8 mouse cellular contexts compared by ENCODE assay signal in the genomic region with DNA sequence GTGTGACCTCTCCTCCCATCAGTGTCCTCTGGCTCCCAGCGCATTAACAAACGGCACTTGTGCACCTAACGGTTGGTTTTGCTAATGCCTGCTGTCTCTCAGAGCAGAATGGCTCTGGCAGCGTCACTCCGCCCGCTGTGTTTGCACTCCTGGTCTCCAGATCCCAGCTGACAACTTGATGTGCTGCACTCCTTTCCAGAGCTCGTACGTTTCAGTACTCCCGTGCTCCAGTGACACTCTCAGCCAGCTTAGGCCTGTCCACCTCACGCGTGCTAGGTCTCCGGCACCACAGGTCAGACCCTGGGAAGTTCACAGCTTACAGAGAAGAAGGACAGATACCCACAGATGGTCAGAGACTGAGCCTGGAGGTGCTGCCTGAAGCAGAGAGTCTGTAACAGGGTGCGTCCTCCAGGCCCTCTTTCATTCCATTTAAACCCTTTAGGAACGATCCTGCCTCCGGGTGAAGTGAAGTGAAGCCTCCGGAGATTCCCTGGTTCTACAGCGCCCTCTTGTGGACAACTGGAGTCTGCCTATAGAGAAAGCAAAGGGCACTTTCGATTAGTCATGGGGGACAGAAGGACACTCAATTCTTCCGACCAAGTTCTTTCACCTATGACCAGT. TPM values are rescaled to one million over a fixed set of nuclear protein-coding genes. Genes with fewer than 3 reads are reported as not detected.
DNase-seq lines count a peak whose midpoint lies in the region; ATAC-seq and TF ChIP-seq lines count a peak whose summit lies in the region.

No protein-coding gene starts in this region.

- no peaks in the 10 kb centered on the region for H3K9me3 ChIP-seq in liver, embryonic 11.5 days (ENCODE audit: control insufficient read depth, low read length)

- DNase-seq in 416B (ENCODE audit: low read depth): peak; percentile 81
- peak; percentile 69 for DNase-seq in adrenal gland, adult 8-10 months
- peak; percentile 83 for DNase-seq in embryo, embryonic 11.5 days (ENCODE audit: low read depth, low spot score)
- DNase-seq in heart, adult 2 months: peak; percentile 67 to 71
- peak; percentile 55 to 76 for DNase-seq in kidney, adult 8-10 months
- DNase-seq in liver, embryonic 11.5 days (ENCODE audit: low spot score): peak; percentile 70
- peak; percentile 41 to 50 for DNase-seq in natural killer cell, adult 2 months (ENCODE audit: low spot score in 2 of 2)
- peak; percentile 87 for DNase-seq in testis, postnatal 10 days (ENCODE audit: low spot score)

- TF ChIP-seq CTCF in heart, adult 2 months (IDR thresholded peaks at IDR 0.05): peak; percentile 94

- peak; percentile 73; the same call in 1 of the 2 replicates for TF ChIP-seq EP300 in heart, adult 2 months (IDR thresholded peaks at IDR 0.05; ENCODE audit: insufficient read depth, low read depth, low read length)

- peak overlapping the region; percentile 47 for H3K4me2 ChIP-seq in liver, embryonic 11.5 days

- H3K36me3 ChIP-seq in heart, adult 2 months (ENCODE audit: control insufficient read depth, insufficient read depth, low read length): no peaks in the 10 kb centered on the region
- H3K36me3 ChIP-seq in liver, embryonic 11.5 days (ENCODE audit: control insufficient read depth, insufficient read depth, low read length): no peaks in the 10 kb centered on the region

- H3K4me1 ChIP-seq in heart, adult 2 months (ENCODE audit: control insufficient read depth, insufficient read depth, low read length): peaks cover 10% of the 10 kb centered on the region
- no peaks in the 10 kb centered on the region for H3K4me1 ChIP-seq in liver, embryonic 11.5 days (replicated peaks; ENCODE audit: control insufficient read depth, insufficient read depth, low read length)

- no peak overlapping the region for H3K4me3 ChIP-seq in heart, adult 2 months
- H3K4me3 ChIP-seq in liver, embryonic 11.5 days (ENCODE audit: low read depth, low read length): peak overlapping the region; percentile 9; the same call in 1 of the 2 replicates

- H3K27ac ChIP-seq in heart, adult 2 months: no peak overlapping the region
- no peak overlapping the region for H3K27ac ChIP-seq in liver, embryonic 11.5 days (ENCODE audit: low read depth, low read length)

- ATAC-seq in liver, embryonic 11.5 days (replicated peaks; ENCODE audit: low FRiP score): no peak; the same call in 1 of the 2 replicates

- no peaks in the 10 kb centered on the region for H3K79me2 ChIP-seq in heart, adult 2 months (replicated peaks; ENCODE audit: control insufficient read depth, insufficient read depth, low read length)

- WGBS in heart, adult 2 months: 40% methylated on average over 19 of the region's 19 CpGs
- 30% methylated on average over 19 of the region's 19 CpGs for WGBS in liver, embryonic 11.5 days

- intact Hi-C loops in heart, adult 2 months (cut with DNase I): loop anchor here (1.0 to 5.0 kb wide), 5 partner anchors 47 to 297 kb away; partner anchors contain the start of genes Glce and Kif23

- no peaks in the 10 kb centered on the region for H3K27me3 ChIP-seq in heart, adult 2 months (ENCODE audit: control insufficient read depth, insufficient read depth, low read length)
- no peaks in the 10 kb centered on the region for H3K27me3 ChIP-seq in liver, embryonic 11.5 days (replicated peaks; ENCODE audit: control insufficient read depth, insufficient read depth, low read length)

- TF ChIP-seq POLR2A in heart, adult 2 months (IDR thresholded peaks at IDR 0.05; ENCODE audit: insufficient read depth, low read depth, low read length): no peak

- H3K9ac ChIP-seq in heart, adult 2 months (ENCODE audit: low read depth, low read length): no peak overlapping the region
- no peak overlapping the region for H3K9ac ChIP-seq in liver, embryonic 11.5 days (ENCODE audit: low read depth, low read length)

RNA-seq across cellular contexts. Expression of gene Spesp1, which starts 37.9 kb away (rescaled TPM):
- total RNA-seq in adrenal gland, adult 8-10 months (2022): not detected
- not detected for total RNA-seq in heart, adult 2 months (2021)
- 0.06 and 0.09 TPM in 2 replicates for polyA plus RNA-seq in heart, adult 2 months (2012; rRNA removed)
- not detected in 2 replicates for polyA plus RNA-seq in liver, embryonic 11.5 days (2014; fragmentation: Nextera tagmentation; extraction: Ambion mirVana)
